Mouse (Mus musculus) forebrain, embryonic 13.5 days (tissue): Measurements from ENCODE around the gene Usp17lb. TPM values are rescaled to one million over a fixed set of nuclear protein-coding genes. Genes with fewer than 3 reads are reported as not detected.
"Not testable (repeated sequence)": the region's sequence is repeated elsewhere in the genome, so short reads cannot be mapped to it uniquely, and the experiment has no call there.

Experiments used
- ATAC-seq: fragments of 200-750 bp; cut with Nextera tagmentation; 2 replicates; pipeline ENCODE4 v1.8.0; 2017
- H3K27ac ChIP-seq: fragments of 300-500 bp; sonication (generic); 2 replicates; pipeline ENCODE4 v1.5.1; 2015; ENCODE audit warnings: inconsistent platforms, mild to moderate bottlenecking, moderate library complexity
- H3K27me3 ChIP-seq: fragments of 300-500 bp; sonication (generic); 2 replicates; pipeline ENCODE4 v1.6.1; 2015; ENCODE audit warnings: mild to moderate bottlenecking, inconsistent platforms
- H3K36me3 ChIP-seq: fragments of 300-500 bp; sonication (generic); 2 replicates; pipeline ENCODE4 v1.6.1; 2015; ENCODE audit warnings: mild to moderate bottlenecking, inconsistent platforms; ENCODE audit not compliant: poor library complexity, severe bottlenecking
- H3K4me1 ChIP-seq: fragments of 300-500 bp; sonication (generic); 2 replicates; pipeline ENCODE4 v1.6.1; 2015; ENCODE audit warnings: inconsistent platforms
- H3K4me2 ChIP-seq: fragments of 300-500 bp; sonication (generic); 2 replicates; pipeline ENCODE4 v1.6.1; 2015; ENCODE audit warnings: inconsistent platforms, mild to moderate bottlenecking, moderate library complexity
- H3K4me3 ChIP-seq: fragments of 300-500 bp; sonication (generic); 2 replicates; pipeline ENCODE4 v1.5.1; 2015; ENCODE audit warnings: mild to moderate bottlenecking, inconsistent platforms
- H3K9ac ChIP-seq: fragments of 300-500 bp; sonication (generic); 2 replicates; pipeline ENCODE4 v1.6.1; 2015; ENCODE audit warnings: mild to moderate bottlenecking, inconsistent platforms
- H3K9me3 ChIP-seq: fragments of 300-500 bp; sonication (generic); replicated peaks from 2 replicates; pipeline ENCODE4 v1.6.1; 2016; ENCODE audit warnings: inconsistent platforms
- WGBS: fragments of 180-500 bp; shearing (Covaris S2); methylation state at CpG from one replicate; pipeline ENCODE4 v1.1.7; 2015; 5-methylcytosine and 5-hydroxymethylcytosine counted together
- polyA plus RNA-seq: library from polyadenylated mRNA; unstranded; fragments of >200 nt; fragmentation: Nextera tagmentation; extraction: Ambion mirVana; gene quantifications from 2 replicates; pipeline ENCODE4 v1.2.1, GENCODE M21; 2015

Usp17lb gene
- polyA plus RNA-seq = not detected in 2 replicates

GRCm38 (mm10) chr7:104842503-104842902 lies at the start of gene Usp17lb:
Gene Usp17lb, minus strand, starts transcription at chr7:104842603.
- no peaks in the 10 kb centered on the region for H3K27me3 ChIP-seq
- H3K36me3 ChIP-seq = no peaks in the 10 kb centered on the region
- H3K4me2 ChIP-seq = no peak within 1 kb of the TSS
- no peaks in the 10 kb centered on the region; the same call in 1 of the 2 replicates for H3K9me3 ChIP-seq
- no peak within 1 kb of the TSS for H3K27ac ChIP-seq
- no peaks in the 10 kb centered on the region for H3K4me1 ChIP-seq
- H3K9ac ChIP-seq = no peak within 1 kb of the TSS
- H3K4me3 ChIP-seq = no peak within 1 kb of the TSS
- ATAC-seq = no peak
- WGBS = 74% methylated on average over 1 of the region's 1 CpGs

DNA sequence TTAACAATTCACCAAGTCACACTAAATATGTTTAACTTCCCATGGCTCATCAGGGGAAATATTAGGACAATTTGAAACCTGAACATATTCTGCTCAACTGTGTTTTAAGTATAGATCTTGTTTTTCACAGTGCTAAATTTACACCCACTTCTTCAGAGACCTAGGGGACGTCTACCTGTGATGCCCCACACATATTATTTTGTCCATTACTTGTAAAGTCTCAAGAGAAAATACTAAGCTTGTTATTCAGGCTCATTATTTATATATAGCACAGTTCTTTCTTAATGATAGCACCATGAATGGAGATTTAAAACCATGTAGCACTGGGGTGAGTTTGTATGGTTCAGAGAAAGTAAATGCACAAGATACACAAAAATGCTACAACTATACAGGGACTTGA lies 35.3 kb upstream of the Usp17lb start, which contains the start of gene Olfr665:
TSS of gene Olfr665 (plus strand) at position 301 of the 400 bp plus-strand sequence.
- H3K4me2 ChIP-seq = no peak within 1 kb of the TSS
- H3K4me3 ChIP-seq = no peak within 1 kb of the TSS
- 41% methylated on average over 1 of the region's 1 CpGs for WGBS
- ATAC-seq = no peak
- H3K36me3 ChIP-seq = no peaks in the 10 kb centered on the region
- H3K27ac ChIP-seq = no peak within 1 kb of the TSS
- H3K27me3 ChIP-seq = no peaks in the 10 kb centered on the region
- H3K4me1 ChIP-seq = no peaks in the 10 kb centered on the region
- no peak within 1 kb of the TSS for H3K9ac ChIP-seq
- no peaks in the 10 kb centered on the region for H3K9me3 ChIP-seq

DNA sequence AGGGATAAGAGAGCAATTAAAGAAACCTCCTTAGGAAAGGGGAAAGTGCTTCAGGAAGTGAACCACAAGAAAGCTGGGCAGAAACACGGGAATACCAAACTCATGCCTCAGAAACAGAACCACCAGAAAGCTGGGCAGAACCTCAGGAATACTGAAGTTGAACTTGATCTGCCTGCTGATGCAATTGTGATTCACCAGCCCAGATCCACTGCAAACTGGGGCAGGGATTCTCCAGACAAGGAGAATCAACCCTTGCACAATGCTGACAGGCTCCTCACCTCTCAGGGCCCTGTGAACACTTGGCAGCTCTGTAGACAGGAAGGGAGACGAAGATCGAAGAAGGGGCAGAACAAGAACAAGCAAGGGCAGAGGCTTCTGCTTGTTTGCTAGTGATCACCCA lies 19.0 kb upstream of the Usp17lb start:
- Histone ChIP-seq H3K4me1 (no peaks in the 10 kb centered on the region), H3K9ac (no peak overlapping the region), H3K4me3 (no peak overlapping the region), H3K27ac (no peak overlapping the region), H3K9me3 (no peaks in the 10 kb centered on the region), H3K36me3 (no peaks in the 10 kb centered on the region), H3K27me3 (no peaks in the 10 kb centered on the region), H3K4me2 (no peak overlapping the region)
- WGBS = 90% methylated on average over 3 of the region's 3 CpGs
- ATAC-seq = no peak

DNA sequence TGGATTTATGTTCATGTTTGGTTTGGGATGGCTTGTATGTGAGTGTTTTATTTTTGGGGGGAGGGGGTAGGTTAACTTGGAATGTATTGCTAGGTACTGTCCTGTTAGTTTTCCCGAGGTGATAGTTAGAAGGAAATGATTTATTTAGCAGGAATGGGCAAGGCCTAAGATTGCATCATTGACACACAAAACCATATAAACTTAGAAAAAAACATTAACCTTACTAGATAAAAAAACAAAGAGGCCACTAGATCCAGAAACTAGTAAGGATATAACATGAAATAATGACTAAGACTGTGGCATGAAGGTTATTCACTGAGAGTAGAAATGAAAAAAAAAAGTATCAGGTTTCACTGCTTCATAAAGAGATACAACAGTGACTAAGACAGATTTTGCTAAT lies 15.3 kb upstream of the Usp17lb start:
- Histone ChIP-seq H3K27me3 (no peaks in the 10 kb centered on the region), H3K4me3 (no peak overlapping the region), H3K4me2 (no peak overlapping the region), H3K4me1 (no peaks in the 10 kb centered on the region), H3K36me3 (no peaks in the 10 kb centered on the region), H3K27ac (no peak overlapping the region), H3K9me3 (no peaks in the 10 kb centered on the region), H3K9ac (no peak overlapping the region)
- no peak for ATAC-seq
- WGBS = 84% methylated on average over 1 of the region's 1 CpGs

DNA sequence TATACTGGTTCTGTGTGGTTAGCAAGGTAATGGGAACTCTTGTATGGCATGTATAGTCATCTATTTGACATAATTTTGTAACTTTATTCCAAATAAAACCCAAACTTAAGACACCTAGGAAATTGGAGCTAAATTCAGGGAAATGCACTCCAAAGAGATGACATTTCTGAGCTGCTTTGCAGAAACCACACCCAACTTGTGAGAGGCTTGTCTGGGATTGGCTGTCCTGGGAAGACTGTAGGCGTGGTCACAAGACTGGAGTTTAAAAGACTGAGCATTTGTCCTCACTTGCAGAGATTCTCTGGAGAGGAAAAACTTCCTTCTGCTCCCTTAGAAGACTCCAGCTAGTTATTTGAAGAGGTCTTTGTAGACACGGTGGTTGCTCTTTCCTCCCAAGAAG lies 14.3 kb upstream of the Usp17lb start, which contains the start of gene Usp17la:
TSS of gene Usp17la (plus strand) at position 301 of the 400 bp plus-strand sequence.
- H3K36me3 ChIP-seq, H3K9me3 ChIP-seq, H3K9ac ChIP-seq, H3K4me3 ChIP-seq, H3K4me2 ChIP-seq, ATAC-seq, H3K4me1 ChIP-seq, H3K27ac ChIP-seq, H3K27me3 ChIP-seq: not testable (repeated sequence)
- 71% methylated on average over 2 of the region's 2 CpGs for WGBS

DNA sequence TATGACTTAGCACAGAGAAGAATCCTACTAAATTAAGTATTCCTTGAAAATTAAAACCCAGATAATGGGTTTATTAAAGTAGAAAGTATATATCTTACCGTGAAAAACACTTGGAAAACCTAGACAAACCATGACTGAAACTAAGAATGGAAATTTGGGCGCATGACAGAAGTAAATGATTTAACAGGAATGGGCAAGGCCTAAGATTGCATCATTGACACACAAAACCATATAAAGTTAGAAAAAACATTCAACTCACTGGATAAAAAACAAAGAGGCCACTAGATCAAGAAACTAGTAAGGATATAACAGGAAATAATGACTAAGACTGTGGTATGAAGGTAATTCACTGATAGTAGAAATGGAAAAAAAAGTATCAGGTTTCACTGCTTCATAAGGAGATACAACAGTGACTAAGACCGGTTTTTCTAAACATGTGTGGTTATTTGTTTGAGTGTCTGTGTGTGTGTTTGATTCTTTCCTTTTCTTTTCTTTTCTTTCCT lies 12.9 kb upstream of the Usp17lb start:
- no peak overlapping the region for H3K4me3 ChIP-seq
- 82% methylated on average over 3 of the region's 3 CpGs for WGBS

GRCm38 (mm10) chr7:104851546-104851945 lies 9.1 kb upstream of the Usp17lb start:
- not testable (repeated sequence) for H3K4me2 ChIP-seq, ATAC-seq, H3K36me3 ChIP-seq, H3K4me3 ChIP-seq, H3K27me3 ChIP-seq, H3K9me3 ChIP-seq, H3K9ac ChIP-seq, H3K4me1 ChIP-seq, H3K27ac ChIP-seq
- WGBS = 61% methylated on average over 2 of the region's 2 CpGs

More for the DNA sequence above, 12.9 kb upstream of the Usp17lb start:
- no peak overlapping the region for H3K27ac ChIP-seq
- H3K4me1 ChIP-seq = no peaks in the 10 kb centered on the region
- H3K9me3 ChIP-seq = no peaks in the 10 kb centered on the region
- no peak for ATAC-seq
- H3K27me3 ChIP-seq = no peaks in the 10 kb centered on the region
- no peak overlapping the region for H3K9ac ChIP-seq
- H3K36me3 ChIP-seq = no peaks in the 10 kb centered on the region
- no peak overlapping the region for H3K4me2 ChIP-seq

GRCm38 (mm10) chr7:104843731-104844287 lies 1.4 kb upstream of the Usp17lb start:
- Histone ChIP-seq H3K36me3 (no peaks in the 10 kb centered on the region), H3K4me2 (no peak overlapping the region), H3K27me3 (no peaks in the 10 kb centered on the region), H3K4me3 (no peak overlapping the region), H3K9me3 (no peaks in the 10 kb centered on the region; the same call in 1 of the 2 replicates), H3K9ac (no peak overlapping the region), H3K4me1 (no peaks in the 10 kb centered on the region), H3K27ac (no peak overlapping the region)
- ATAC-seq = no peak
- WGBS = 85% methylated on average over 1 of the region's 1 CpGs

DNA sequence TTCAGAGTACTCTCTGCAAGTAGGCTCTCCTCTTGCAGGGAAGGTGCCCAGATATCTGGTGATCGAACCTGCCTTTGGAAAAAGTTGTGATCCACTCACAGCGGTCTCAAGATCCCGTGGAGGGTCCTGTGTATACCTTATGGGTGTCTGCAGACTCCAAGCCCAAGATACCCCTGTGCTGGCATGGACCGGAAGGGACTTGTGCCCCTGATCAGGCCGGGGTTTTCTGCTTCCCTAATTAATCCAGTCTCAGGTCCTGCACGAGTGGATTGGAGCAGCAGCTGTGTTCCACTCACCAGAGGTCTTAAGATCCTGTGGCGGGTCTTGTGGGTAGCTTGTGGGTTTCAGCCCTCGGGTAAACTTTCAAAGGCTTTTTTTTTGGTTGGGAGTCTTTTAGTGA lies 32.1 kb downstream of the Usp17lb start:
- not testable (repeated sequence) for H3K4me1 ChIP-seq, H3K27me3 ChIP-seq, H3K36me3 ChIP-seq, H3K9me3 ChIP-seq, H3K9ac ChIP-seq, ATAC-seq, H3K27ac ChIP-seq, H3K4me3 ChIP-seq, H3K4me2 ChIP-seq
- WGBS = 88% methylated on average over 8 of the region's 8 CpGs

DNA sequence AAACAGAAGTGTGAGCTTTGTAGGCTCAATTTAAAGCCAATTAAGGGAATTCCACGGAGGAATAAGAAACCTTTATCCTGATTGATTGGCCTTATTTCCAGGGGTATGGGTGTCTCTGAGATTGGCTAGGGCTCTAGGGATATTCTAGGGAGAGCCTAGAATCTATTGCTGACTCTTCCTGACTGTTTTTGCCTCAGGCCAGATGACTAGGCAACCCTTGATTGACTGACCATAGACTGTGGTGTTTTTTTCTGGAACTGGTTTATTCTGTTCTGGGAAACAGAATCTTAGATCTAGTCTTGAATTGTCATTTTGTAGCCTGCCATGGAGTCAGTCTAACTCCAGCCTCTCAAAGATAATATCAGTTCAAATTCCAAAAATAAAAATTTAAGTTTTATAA lies 51.6 kb downstream of the Usp17lb start:
- H3K4me1 ChIP-seq = no peaks in the 10 kb centered on the region
- no peak overlapping the region for H3K4me2 ChIP-seq
- WGBS = 33% methylated on average over 1 of the region's 1 CpGs
- no peak overlapping the region for H3K27ac ChIP-seq
- no peaks in the 10 kb centered on the region for H3K36me3 ChIP-seq
- H3K9ac ChIP-seq = no peak overlapping the region
- no peaks in the 10 kb centered on the region for H3K9me3 ChIP-seq
- no peak overlapping the region for H3K4me3 ChIP-seq
- no peaks in the 10 kb centered on the region for H3K27me3 ChIP-seq
- ATAC-seq = no peak

Other genes starting within 250 kb of the Usp17lb start
- not detected in 2 replicates for gene Olfr655, start 240.8 kb downstream of the Usp17lb start, polyA plus RNA-seq
- not detected in 2 replicates for gene Olfr656, start 228.6 kb downstream of the Usp17lb start, polyA plus RNA-seq
- not detected in 2 replicates for gene Olfr657, start 217.8 kb downstream of the Usp17lb start, polyA plus RNA-seq
- 0.06 and 0.10 TPM in 2 replicates for gene Olfr658, start 195.3 kb downstream of the Usp17lb start, polyA plus RNA-seq
- gene Olfr659, start 175.8 kb downstream of the Usp17lb start, polyA plus RNA-seq = not detected in 2 replicates
- not detected in 2 replicates for gene Olfr661, start 156.1 kb downstream of the Usp17lb start, polyA plus RNA-seq
- not detected in 2 replicates for gene Usp17le, start 65.1 kb downstream of the Usp17lb start, polyA plus RNA-seq
- gene Usp17la, start 14.4 kb upstream of the Usp17lb start, polyA plus RNA-seq = not detected in 2 replicates
- not detected in 2 replicates for gene Olfr665, start 35.4 kb upstream of the Usp17lb start, polyA plus RNA-seq
- not detected in 2 replicates for gene Olfr666, start 53.3 kb upstream of the Usp17lb start, polyA plus RNA-seq
- not detected in 2 replicates for gene Olfr667, start 78.9 kb upstream of the Usp17lb start, polyA plus RNA-seq
- not detected in 2 replicates for gene Olfr668, start 85.5 kb upstream of the Usp17lb start, polyA plus RNA-seq
- not detected in 2 replicates for gene Olfr669, start 91.6 kb upstream of the Usp17lb start, polyA plus RNA-seq
- not detected in 2 replicates for gene Olfr670, start 120.0 kb upstream of the Usp17lb start, polyA plus RNA-seq
- gene Olfr671, start 136.5 kb upstream of the Usp17lb start, polyA plus RNA-seq = not detected in 2 replicates
- not detected in 2 replicates for gene Olfr672, start 159.4 kb upstream of the Usp17lb start, polyA plus RNA-seq
- gene Olfr675, start 185.9 kb upstream of the Usp17lb start, polyA plus RNA-seq = not detected in 2 replicates
- not detected in 2 replicates for gene Olfr676, start 190.1 kb upstream of the Usp17lb start, polyA plus RNA-seq
- gene Olfr677, start 208.8 kb upstream of the Usp17lb start, polyA plus RNA-seq = not detected in 2 replicates
- not detected in 2 replicates for gene Olfr678, start 221.9 kb upstream of the Usp17lb start, polyA plus RNA-seq
- gene Olfr679, start 238.6 kb upstream of the Usp17lb start, polyA plus RNA-seq = not detected in 2 replicates